Mouse (Mus musculus): Measurements from ENCODE around the gene Hgfac.

GRCm38 (mm10) chr5:35054628-35055027 lies 13.3 kb downstream of the Hgfac start:
- TF ChIP-seq CTCF (IDR thresholded peaks at IDR 0.05; ENCODE audit: extremely low read depth, insufficient read length, insufficient replicate concordance, low read depth, low read length): no peak
- no peak for TF ChIP-seq POLR2A (IDR thresholded peaks at IDR 0.05; ENCODE audit: low read depth, low read length)
